Mouse (Mus musculus): Measurements from ENCODE around the gene Ddr2.

Ddr2 gene

DNA sequence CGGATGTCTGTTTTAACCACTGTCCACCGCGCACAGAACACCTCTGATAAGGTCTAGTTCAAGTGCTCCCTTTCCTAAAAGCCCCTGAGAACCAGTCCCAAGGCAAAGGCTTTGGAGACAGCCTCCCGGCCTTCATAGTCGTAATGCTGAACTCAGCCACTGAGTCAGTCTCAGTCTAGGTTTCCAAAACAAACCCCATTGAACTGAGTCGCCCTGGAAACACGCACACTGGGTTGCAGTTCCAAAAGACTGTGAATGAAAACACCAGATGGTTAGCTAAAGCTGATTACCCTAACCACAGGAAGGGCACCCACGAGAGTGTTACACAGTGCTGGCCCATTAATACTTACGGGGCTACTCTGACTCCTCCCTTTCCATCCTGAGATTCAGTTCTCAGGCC, 51.2 kb downstream of the Ddr2 start:
- TF ChIP-seq CTCF (conservative IDR thresholded peaks at IDR 0.05; ENCODE audit: low read length) = no peak
- no peak for TF ChIP-seq NANOG (IDR thresholded peaks at IDR 0.05; ENCODE audit: borderline replicate concordance, low read length)
- no peak for TF ChIP-seq POU5F1 (IDR thresholded peaks at IDR 0.05; ENCODE audit: borderline replicate concordance, low read length)
- no peak overlapping the region for H3K4me3 ChIP-seq (replicated peaks; ENCODE audit: low read length)
- H3K36me3 ChIP-seq (ENCODE audit: insufficient read depth, low read length) = no peaks in the 10 kb centered on the region
- H3K4me1 ChIP-seq (replicated peaks; ENCODE audit: low read depth, low read length) = peaks cover 6% of the 10 kb centered on the region
- H3K9me3 ChIP-seq (ENCODE audit: low read length) = peaks cover 5% of the 10 kb centered on the region; the same call in 1 of the 2 replicates
- no peaks in the 10 kb centered on the region for H3K27me3 ChIP-seq (ENCODE audit: insufficient read depth, low read length)

DNA sequence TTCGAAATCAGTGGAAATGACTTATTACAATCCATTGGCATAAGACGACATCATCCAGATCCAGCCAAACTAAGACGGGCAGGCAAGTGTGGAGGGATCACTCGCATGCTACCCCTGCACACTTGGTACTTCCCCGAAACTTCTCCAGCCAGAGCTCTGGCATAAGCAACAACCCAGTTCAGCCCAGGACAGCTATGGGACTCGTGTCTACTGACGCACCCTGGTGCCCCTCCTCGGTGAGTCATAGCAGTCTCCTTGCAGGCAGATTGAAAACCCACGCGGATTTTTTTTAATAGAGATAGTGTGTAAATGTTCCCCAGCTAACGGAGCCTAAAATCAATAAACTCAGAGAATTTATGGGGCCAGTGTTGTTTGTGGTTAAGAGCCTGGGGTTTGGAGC, 52.5 kb downstream of the Ddr2 start:
- Histone ChIP-seq H3K4me3 (replicated peaks; ENCODE audit: low read length) (no peak overlapping the region), H3K4me1 (replicated peaks; ENCODE audit: low read depth, low read length) (peaks cover 6% of the 10 kb centered on the region), H3K9me3 (ENCODE audit: low read length) (peaks cover 5% of the 10 kb centered on the region; the same call in 1 of the 2 replicates), H3K27me3 (ENCODE audit: insufficient read depth, low read length) (no peaks in the 10 kb centered on the region), H3K36me3 (ENCODE audit: insufficient read depth, low read length) (no peaks in the 10 kb centered on the region)
- TF ChIP-seq POU5F1 (IDR thresholded peaks at IDR 0.05; ENCODE audit: borderline replicate concordance, low read length) = no peak
- TF ChIP-seq CTCF (conservative IDR thresholded peaks at IDR 0.05; ENCODE audit: low read length) = no peak
- no peak for TF ChIP-seq NANOG (IDR thresholded peaks at IDR 0.05; ENCODE audit: borderline replicate concordance, low read length)

DNA sequence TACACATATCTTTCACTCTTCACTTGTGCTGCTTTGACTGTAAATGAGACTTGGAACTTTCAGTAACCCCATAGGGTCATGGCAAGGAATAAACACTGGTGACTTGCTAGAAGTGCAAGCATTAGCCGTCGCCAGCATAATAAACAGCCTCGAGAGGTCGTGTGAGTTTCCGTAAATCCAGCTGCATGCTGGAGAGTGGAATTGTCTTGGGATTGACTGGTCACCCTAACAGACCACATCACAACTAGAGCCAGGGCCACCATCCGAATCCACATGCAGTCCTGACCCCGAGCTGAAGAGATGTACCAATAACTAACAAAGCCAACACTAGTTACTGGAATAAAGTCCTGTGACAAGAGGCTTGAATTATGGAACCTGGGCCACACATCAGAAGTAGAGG, 53.0 kb downstream of the Ddr2 start:
- H3K27me3 ChIP-seq (ENCODE audit: insufficient read depth, low read length) = no peaks in the 10 kb centered on the region
- peaks cover 3% of the 10 kb centered on the region; the same call in 1 of the 2 replicates for H3K4me1 ChIP-seq (replicated peaks; ENCODE audit: low read depth, low read length)
- H3K36me3 ChIP-seq (ENCODE audit: insufficient read depth, low read length) = no peaks in the 10 kb centered on the region
- H3K4me3 ChIP-seq (replicated peaks; ENCODE audit: low read length) = no peak overlapping the region
- peaks cover 5% of the 10 kb centered on the region; the same call in 1 of the 2 replicates for H3K9me3 ChIP-seq (ENCODE audit: low read length)
- TF ChIP-seq CTCF (conservative IDR thresholded peaks at IDR 0.05; ENCODE audit: low read length) (no peak), NANOG (IDR thresholded peaks at IDR 0.05; ENCODE audit: borderline replicate concordance, low read length) (no peak), POU5F1 (IDR thresholded peaks at IDR 0.05; ENCODE audit: borderline replicate concordance, low read length) (no peak)

DNA sequence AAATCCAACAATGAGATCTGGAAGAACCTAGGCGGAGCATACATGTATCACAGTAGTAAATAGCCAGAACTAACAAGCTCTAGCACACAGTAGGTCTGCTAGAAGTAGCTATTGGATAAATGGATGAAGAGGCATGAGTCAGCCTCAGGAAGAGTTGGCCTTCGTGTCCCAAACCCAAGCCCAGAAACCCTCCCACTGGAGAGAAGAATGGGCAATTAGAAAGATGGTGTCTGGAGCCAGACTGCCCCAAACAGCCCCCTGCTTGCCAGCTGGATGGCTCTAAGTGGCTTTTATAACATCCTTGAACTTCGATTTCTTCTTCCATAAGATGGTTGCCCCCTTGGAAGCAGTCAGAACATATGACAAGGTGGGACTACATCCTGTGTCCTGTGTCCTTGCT, 53.6 kb downstream of the Ddr2 start:
- no peaks in the 10 kb centered on the region for H3K36me3 ChIP-seq (ENCODE audit: insufficient read depth, low read length)

DNA sequence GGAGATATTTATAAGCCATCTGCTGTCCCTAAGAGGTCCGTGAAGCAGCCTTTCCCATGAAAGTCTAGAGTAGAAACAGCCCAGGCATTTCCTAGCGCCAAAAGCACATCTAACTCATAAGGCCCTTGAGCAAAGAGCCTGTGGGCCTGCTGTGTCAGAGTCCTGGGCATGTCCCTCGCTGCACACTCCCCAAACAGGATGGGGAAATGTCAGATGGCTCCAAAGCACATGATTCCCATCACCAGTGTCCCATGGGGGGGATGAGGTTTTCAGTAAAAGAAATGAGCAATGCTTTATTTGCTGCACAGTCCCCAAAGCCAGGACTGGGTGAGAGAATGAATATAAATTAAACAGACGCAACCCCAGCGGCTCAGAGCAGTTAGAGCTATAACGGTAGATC, 54.3 kb downstream of the Ddr2 start:
- Histone ChIP-seq H3K27me3 (ENCODE audit: insufficient read depth, low read length) (no peaks in the 10 kb centered on the region), H3K36me3 (ENCODE audit: insufficient read depth, low read length) (no peaks in the 10 kb centered on the region), H3K9me3 (ENCODE audit: low read length) (peaks cover 5% of the 10 kb centered on the region; the same call in 1 of the 2 replicates), H3K4me3 (replicated peaks; ENCODE audit: low read length) (no peak overlapping the region), H3K4me1 (replicated peaks; ENCODE audit: low read depth, low read length) (no peaks in the 10 kb centered on the region)
- no peak for TF ChIP-seq CTCF (conservative IDR thresholded peaks at IDR 0.05; ENCODE audit: low read length)
- TF ChIP-seq POU5F1 (IDR thresholded peaks at IDR 0.05; ENCODE audit: borderline replicate concordance, low read length) = no peak
- TF ChIP-seq NANOG (IDR thresholded peaks at IDR 0.05; ENCODE audit: borderline replicate concordance, low read length) = no peak

More for the DNA sequence above, 53.6 kb downstream of the Ddr2 start:
- H3K4me1 ChIP-seq (replicated peaks; ENCODE audit: low read depth, low read length) = no peaks in the 10 kb centered on the region
- H3K4me3 ChIP-seq (replicated peaks; ENCODE audit: low read length) = no peak overlapping the region
- TF ChIP-seq CTCF (conservative IDR thresholded peaks at IDR 0.05; ENCODE audit: low read length) = no peak
- TF ChIP-seq NANOG (IDR thresholded peaks at IDR 0.05; ENCODE audit: borderline replicate concordance, low read length) = no peak
- TF ChIP-seq POU5F1 (IDR thresholded peaks at IDR 0.05; ENCODE audit: borderline replicate concordance, low read length) = no peak
- H3K27me3 ChIP-seq (ENCODE audit: insufficient read depth, low read length) = no peaks in the 10 kb centered on the region
- H3K9me3 ChIP-seq (ENCODE audit: low read length) = peaks cover 5% of the 10 kb centered on the region; the same call in 1 of the 2 replicates

DNA sequence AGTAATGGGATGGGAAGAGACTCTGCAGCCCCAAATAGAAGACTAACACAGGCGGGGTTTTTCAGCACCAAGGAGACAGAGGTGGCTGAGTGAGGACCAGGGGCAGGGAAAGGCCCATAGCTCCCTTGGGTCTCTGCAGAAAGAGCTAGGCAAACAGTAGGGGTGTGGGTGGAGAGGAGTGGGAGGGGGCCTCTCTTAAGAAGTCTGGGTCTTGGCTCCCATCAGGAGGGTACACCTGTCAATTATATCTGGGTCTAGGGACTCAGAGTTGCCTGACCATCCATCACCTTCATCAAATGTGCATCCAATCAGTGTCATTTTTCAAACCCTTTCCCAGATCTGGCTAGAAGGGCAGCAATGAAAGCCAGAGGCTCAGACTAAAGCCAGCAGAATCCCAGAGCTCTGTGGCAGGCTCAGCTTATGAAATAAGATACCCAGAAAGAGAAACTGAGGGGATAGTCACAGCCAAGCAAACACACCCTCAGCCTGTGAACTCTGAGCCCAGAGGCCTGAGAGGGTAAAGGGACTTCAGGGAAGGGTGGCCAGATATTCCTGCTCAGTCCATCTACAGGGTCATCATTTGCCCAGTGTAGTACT, 58.0 kb downstream of the Ddr2 start:
- Histone ChIP-seq H3K4me1 (replicated peaks; ENCODE audit: low read depth, low read length) (no peaks in the 10 kb centered on the region), H3K36me3 (ENCODE audit: insufficient read depth, low read length) (no peaks in the 10 kb centered on the region), H3K4me3 (replicated peaks; ENCODE audit: low read length) (no peak overlapping the region), H3K9me3 (ENCODE audit: low read length) (no peaks in the 10 kb centered on the region), H3K27me3 (ENCODE audit: insufficient read depth, low read length) (no peaks in the 10 kb centered on the region)
- TF ChIP-seq POU5F1 (IDR thresholded peaks at IDR 0.05; ENCODE audit: borderline replicate concordance, low read length) = no peak

DNA sequence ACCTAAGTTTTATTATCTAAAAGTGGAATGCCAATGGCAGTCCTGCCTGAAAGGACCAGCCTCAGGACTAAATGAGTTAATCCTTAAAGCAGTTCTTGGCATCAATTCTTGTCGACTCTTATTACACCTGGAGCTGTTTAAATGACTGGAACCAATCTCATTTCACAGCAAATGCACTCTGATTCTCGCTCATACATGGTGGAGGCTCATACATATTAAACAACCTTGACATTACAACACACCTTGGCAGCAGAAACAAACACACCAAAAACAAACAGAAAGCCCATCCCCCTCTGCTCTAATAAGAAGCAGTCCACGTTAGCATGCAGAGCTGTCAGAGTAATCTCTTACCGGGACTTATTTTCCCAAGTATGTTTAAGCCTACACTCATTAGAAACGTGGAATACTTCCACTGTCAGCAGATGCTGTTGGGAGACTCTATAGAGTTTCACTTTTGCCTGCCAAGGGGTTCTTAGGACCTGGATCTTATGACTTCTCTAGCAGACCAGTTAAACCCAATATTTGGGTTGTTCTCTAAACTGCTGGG, 58.9 kb downstream of the Ddr2 start:
- Histone ChIP-seq H3K4me1 (replicated peaks; ENCODE audit: low read depth, low read length) (no peaks in the 10 kb centered on the region), H3K36me3 (ENCODE audit: insufficient read depth, low read length) (no peaks in the 10 kb centered on the region), H3K27me3 (ENCODE audit: insufficient read depth, low read length) (no peaks in the 10 kb centered on the region), H3K9me3 (ENCODE audit: low read length) (no peaks in the 10 kb centered on the region), H3K4me3 (replicated peaks; ENCODE audit: low read length) (no peak overlapping the region)
- TF ChIP-seq POU5F1 (IDR thresholded peaks at IDR 0.05; ENCODE audit: borderline replicate concordance, low read length) (no peak), NANOG (IDR thresholded peaks at IDR 0.05; ENCODE audit: borderline replicate concordance, low read length) (no peak), CTCF (conservative IDR thresholded peaks at IDR 0.05; ENCODE audit: low read length) (no peak)

DNA sequence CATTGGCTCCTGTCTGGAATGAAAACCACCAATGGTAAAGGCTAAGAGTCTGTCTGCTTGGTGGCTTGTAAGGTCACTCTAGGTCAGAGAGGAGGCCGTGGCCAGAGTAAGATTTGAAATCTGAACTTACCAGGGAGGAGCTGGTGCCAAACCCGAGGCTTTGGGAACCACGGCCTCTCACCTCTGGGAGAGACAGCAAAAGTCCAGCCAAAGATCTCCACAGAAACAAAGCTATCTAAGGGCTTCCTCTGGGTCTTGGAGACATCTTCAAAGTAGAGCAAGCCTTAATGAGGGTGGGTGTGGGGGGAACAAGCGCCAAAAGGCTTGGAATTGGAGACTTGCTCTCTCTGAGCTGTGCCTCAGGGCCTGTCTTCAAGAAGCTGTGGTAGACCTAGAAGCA, 62.1 kb downstream of the Ddr2 start:
- Histone ChIP-seq H3K4me1 (replicated peaks; ENCODE audit: low read depth, low read length) (no peaks in the 10 kb centered on the region), H3K27me3 (ENCODE audit: insufficient read depth, low read length) (no peaks in the 10 kb centered on the region), H3K36me3 (ENCODE audit: insufficient read depth, low read length) (no peaks in the 10 kb centered on the region), H3K9me3 (ENCODE audit: low read length) (no peaks in the 10 kb centered on the region), H3K4me3 (replicated peaks; ENCODE audit: low read length) (no peak overlapping the region)
- no peak for TF ChIP-seq NANOG (IDR thresholded peaks at IDR 0.05; ENCODE audit: borderline replicate concordance, low read length)
- no peak for TF ChIP-seq CTCF (conservative IDR thresholded peaks at IDR 0.05; ENCODE audit: low read length)
- TF ChIP-seq POU5F1 (IDR thresholded peaks at IDR 0.05; ENCODE audit: borderline replicate concordance, low read length) = no peak
